Mouse (Mus musculus): ENCODE measurements at regions not wholly inside any gene's neighbourhood (a gene's known extent, or its start where the extent isn't known, plus 50 kb on each side); places are given as distances from the start of the nearest gene placed in this dataset.

DNA sequence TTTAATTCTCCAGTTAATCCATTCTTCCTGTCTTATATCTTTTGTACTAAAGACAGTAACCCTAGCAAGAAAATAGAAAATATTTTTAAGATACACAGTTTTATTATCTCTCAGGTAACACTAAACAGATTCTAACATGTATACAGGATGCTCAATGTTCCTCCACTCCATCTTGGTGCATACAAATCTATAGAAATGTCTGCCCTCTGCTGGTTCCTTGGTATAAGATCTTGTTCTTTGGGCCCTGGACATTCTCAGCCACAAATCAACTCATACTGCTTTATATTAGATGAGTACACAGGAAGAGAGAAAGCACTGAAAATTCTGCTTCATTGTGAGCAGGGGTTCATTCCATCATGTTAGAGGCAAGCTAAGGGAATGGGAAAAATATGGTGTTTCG lies 260.6 kb downstream of the Lipi start:
- intact Hi-C loops (cut with DNase I) = no loop called here
- DNase-seq = no peak

DNA sequence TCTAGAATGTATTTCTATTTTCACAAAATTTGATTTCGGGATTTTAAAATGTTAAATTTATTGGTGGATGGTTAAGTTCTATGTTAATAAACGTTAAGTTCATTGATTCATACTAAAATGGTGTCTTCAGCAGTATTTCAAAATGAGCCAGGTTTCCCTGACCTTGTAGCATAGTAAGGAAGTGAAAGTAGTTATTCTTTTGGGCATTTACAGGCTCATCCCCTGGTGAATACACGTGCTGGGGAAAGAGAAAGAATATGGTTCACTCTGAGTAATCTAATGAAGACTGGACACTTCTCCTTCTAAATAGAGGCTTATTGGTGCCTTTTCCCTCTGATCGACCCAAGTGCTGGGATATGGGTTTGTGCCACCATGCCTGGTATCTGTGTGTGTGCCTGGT lies 281.1 kb downstream of the Lipi start:
- intact Hi-C loops (cut with DNase I) = no loop called here
- DNase-seq = no peak

DNA sequence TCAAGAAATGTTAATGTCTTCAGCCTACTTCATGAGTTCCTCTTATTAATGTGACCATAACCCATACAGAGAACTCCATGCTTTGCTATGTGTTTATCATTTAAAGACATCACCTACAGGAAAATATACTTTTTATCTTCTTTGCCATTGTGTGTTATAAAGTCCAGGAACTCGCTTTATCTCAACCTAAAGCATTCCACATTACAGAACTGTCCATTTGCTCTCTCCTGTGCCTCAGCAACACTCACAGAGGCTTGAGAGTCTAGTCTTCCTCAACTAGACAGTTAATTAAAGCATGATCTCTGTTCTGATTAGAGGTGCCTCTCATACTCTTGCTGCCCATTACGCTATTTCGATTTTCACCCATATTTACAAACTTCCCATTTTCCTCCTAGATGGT lies 288.4 kb downstream of the Lipi start:
- DNase-seq = no peak
- intact Hi-C loops (cut with DNase I) = no loop called here

DNA sequence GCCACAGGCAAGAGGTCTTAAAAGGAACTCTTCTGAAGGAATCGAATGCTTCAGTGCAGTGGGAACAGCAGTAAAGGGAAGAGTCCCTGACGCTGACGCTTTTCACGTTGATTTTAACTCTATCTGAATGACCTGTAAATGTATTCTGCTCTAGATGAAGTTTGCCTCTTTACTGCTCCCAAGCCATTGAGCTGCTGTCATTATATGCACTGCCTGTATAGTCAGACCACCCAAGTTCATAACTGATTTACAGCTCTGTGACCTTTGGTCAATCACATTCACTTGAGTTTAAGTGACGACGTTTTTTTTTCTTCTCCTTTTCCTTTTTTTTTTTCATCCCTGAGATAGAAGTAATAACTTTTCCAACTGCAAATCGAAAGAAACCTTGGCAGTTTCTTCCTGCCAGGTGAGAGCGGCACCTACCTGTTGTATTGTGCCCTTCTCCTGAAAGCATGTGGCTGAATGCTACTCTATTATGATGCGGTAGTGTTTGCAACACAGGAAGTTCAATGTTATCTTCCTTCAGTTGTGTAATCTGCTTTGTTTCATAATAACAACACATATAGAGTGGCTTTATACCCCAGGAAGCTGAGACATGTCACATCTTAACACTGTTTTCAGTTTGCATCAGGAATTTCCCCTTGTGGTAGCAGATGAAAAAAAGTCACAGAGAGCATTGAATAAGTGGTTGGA lies 293.0 kb downstream of the Lipi start:
- DNase-seq = no peak
- intact Hi-C loops (cut with DNase I) = no loop called here

DNA sequence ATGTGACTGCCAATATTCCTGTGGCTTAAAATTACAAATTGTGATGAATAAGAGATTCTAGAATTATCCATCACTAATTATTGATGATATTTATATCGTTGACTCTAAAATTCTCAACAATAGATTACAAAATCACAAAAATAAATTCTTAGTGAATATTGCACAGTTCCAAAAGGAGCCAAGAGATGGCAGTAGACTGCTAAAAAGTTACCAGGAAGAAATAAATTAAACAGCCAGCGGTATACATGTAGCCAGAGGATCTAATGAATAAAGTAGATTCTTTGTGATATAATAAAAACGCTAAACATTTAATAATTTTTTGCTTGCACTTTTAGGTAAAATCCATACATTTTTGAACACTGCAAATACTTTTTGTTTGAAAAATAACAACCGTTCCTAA lies 294.7 kb downstream of the Lipi start:
- intact Hi-C loops (cut with DNase I) = no loop called here

GRCm38 (mm10) chr16:75287150-75287549 lies 298.7 kb downstream of the Lipi start:
- intact Hi-C loops (cut with DNase I) = no loop called here
- DNase-seq = no peak

More for the DNA sequence above, 294.7 kb downstream of the Lipi start:
- DNase-seq = no peak

GRCm38 (mm10) chr16:75285811-75286210 lies 300.1 kb downstream of the Lipi start:
- no peak for DNase-seq
- intact Hi-C loops (cut with DNase I) = no loop called here

- intact Hi-C loops (cut with DNase I) = no loop called here
- no peak for DNase-seq
Observed at GRCm38 (mm10) chr16:75263903-75264302, 322.0 kb downstream of the Lipi start.

DNA sequence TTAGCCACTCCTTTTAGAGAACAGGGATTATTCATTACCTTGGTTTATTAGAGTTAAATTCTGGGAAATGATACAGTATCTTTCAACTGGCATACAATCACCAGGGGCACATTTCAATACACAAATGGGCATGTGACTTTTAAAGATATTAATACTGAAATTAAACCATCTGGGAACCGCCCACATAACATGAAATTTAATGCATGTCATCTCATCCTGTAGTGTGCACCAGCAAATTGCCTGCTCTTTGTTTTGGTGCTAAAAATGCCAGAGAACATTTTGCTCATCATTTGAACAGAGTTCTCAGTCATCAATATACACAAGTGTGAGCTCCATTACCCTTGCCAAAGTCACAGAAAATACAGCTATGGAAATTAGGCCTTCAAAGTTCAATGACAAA lies 330.9 kb downstream of the Lipi start:
- intact Hi-C loops (cut with DNase I) = no loop called here
- no peak for DNase-seq

- intact Hi-C loops (cut with DNase I) = no loop called here
- DNase-seq = no peak
Observed at GRCm38 (mm10) chr16:75249170-75249569, 336.7 kb downstream of the Lipi start.

DNA sequence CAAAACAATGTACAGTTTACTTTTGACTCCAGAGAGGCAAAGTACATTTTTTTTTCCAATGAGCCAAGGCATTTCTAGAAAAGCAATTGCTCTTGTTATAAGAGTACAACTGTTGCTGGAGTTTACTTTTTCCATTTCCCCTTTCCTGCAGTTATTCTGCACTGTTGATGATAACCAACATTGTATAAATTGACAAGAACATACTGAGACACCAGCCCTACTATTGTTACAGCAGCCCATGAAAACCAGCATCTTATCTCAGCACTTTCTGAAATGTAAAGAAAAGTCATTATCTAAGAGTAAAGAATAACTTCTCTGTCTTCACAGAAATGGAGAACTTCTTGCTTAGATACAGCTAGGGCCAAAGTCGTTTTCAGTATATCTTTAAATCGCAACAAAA lies 345.5 kb downstream of the Lipi start:
- no peak for DNase-seq
- intact Hi-C loops (cut with DNase I) = no loop called here

DNA sequence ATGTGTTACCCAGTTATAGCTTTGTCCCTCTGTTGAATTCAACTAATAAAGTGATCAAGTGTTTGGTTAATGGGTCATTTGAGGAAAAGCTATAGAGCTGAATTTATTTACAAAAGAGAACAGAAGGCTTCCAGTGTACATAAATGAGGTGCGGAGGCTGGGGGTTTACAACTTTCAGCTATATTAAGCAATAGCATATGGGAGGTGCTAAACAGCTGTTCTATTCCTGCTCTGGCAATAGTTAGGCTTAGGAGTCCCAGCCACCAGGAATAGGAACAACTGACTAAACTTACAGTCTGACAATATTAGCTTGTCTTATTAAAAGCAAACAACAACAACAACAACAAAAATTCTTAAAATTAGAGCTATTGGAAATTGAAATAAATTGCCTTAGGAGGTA lies 353.7 kb downstream of the Lipi start:
- intact Hi-C loops (cut with DNase I) = no loop called here
- no peak for DNase-seq

DNA sequence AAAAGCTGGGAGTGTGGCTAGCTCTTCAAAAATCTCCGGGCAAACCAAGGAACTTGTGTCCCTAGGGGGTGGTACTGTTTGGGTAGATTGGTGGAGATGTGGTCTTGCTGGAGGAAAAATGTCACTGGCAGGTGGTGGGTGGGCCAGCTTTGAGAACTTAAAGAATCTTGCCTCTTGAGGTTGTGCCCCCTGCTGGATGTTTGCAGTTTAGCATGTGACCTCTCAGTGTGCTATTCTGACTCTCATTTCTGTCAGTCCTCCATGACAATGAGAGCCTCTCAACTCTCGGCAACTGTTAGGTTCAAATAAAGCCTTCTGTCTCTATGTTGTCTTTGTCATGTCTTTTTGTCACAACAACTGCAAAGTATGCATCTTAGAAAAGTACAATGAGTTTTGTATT lies 392.5 kb downstream of the Lipi start:
- DNase-seq = no peak
- intact Hi-C loops (cut with DNase I) = no loop called here

DNA sequence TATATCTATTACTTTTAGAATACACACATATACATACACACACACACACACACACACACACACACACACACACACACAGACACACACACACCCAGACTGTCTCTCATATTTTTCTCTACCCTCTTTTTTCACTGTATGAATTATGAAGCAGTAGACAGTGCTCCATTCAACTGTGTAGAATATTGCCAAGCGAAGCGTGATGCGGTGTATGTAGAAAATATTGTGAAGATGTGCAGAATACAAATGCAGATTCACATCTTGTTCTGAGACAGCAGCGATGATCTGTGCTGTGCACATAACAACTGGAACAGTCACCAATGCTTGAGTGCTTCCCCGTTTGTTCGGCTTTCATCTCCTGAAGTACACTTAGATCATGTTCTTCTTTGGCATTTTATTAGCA lies 395.5 kb downstream of the Lipi start:
- no peak for DNase-seq
- intact Hi-C loops (cut with DNase I) = no loop called here

DNA sequence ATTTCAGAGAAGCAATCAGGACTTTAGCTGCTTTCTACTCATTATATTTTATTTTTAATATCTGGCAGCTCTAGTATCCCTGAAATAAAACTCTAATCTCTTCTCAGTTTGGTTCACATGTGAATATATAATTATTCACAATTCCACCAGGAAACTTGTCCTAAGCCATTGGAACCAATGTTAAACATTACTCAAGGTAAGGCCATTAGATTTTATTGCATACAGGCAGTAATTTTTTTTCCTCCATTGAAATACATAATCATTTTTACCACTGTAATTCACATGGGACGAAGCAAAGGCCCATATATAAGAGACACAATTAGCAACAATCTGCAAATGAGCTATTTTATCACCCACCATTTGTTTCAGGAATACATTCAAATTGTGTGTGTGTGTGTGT lies 419.8 kb downstream of the Lipi start:
- intact Hi-C loops (cut with DNase I) = no loop called here
- DNase-seq = no peak

GRCm38 (mm10) chr16:75164969-75165726 lies 420.7 kb downstream of the Lipi start:
- no peak for DNase-seq
- intact Hi-C loops (cut with DNase I) = no loop called here

- intact Hi-C loops (cut with DNase I) = no loop called here
- DNase-seq = no peak
Observed at GRCm38 (mm10) chr16:75159740-75160139, 426.1 kb downstream of the Lipi start.

- intact Hi-C loops (cut with DNase I) = no loop called here
- no peak for DNase-seq
Observed at GRCm38 (mm10) chr16:75155441-75156038, 430.3 kb downstream of the Lipi start.

Data from heart, postnatal 10 days (tissue).